Mouse (Mus musculus): ENCODE data around the gene Apbb2. TPM values are rescaled to one million over a fixed set of nuclear protein-coding genes. Genes with fewer than 3 reads are reported as not detected.
"Not testable (repeated sequence)": the region's sequence is repeated elsewhere in the genome, so short reads cannot be mapped to it uniquely, and the experiment has no call there.

The Apbb2 gene
- polyA plus RNA-seq, 1 experiment = 36.1 TPM

DNA sequence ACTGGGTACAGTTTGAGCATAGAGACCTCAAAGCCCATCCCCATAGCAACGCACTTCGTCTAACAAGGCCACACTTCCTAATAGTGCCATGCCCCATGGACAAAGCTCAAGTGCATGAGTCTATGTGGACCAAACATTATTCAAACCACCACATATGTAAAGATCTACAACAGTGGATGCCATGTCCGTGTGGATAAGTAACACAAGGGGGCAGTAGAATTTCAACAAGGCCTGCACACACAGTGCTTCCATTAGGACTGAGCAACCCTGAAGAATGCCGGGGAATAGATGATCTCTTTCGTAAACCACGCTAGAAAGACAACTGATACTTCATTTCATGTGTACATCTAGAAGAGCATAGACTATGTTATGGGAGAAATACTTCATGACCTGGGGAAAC is 337.8 kb downstream of the Apbb2 start:
- no peaks in the 10 kb centered on the region for H3K4me1 ChIP-seq (ENCODE audit: control insufficient read depth, insufficient read depth, low read length)
- WGBS = 73% methylated on average over 6 of the region's 6 CpGs
- DNase-seq = no peak
- H3K27me3 ChIP-seq (ENCODE audit: control insufficient read depth, insufficient read depth, low read length) = no peaks in the 10 kb centered on the region; the same call in 1 of the 2 replicates
- H3K4me3 ChIP-seq (replicated peaks; ENCODE audit: insufficient read depth, low read depth, low read length) = no peak overlapping the region
- TF ChIP-seq POLR2A (IDR thresholded peaks at IDR 0.05; ENCODE audit: borderline replicate concordance, insufficient read depth, low read length) = no peak
- 0 out of 2 replicates have a peak, but pooled peaks have one; percentile 5 for TF ChIP-seq CTCF (IDR thresholded peaks at IDR 0.05; ENCODE audit: borderline replicate concordance, insufficient read depth, low read depth, low read length)
- H3K27ac ChIP-seq (ENCODE audit: insufficient read depth, low read length) = no peak overlapping the region

- H3K4me3 ChIP-seq (replicated peaks; ENCODE audit: insufficient read depth, low read depth, low read length) = no peak overlapping the region
- 81% methylated on average over 2 of the region's 2 CpGs for WGBS
- no peaks in the 10 kb centered on the region; the same call in 1 of the 2 replicates for H3K27me3 ChIP-seq (ENCODE audit: control insufficient read depth, insufficient read depth, low read length)
These were observed 338.9 kb downstream of the Apbb2 start for GRCm38 (mm10) chr5:66279650-66280049.

DNA sequence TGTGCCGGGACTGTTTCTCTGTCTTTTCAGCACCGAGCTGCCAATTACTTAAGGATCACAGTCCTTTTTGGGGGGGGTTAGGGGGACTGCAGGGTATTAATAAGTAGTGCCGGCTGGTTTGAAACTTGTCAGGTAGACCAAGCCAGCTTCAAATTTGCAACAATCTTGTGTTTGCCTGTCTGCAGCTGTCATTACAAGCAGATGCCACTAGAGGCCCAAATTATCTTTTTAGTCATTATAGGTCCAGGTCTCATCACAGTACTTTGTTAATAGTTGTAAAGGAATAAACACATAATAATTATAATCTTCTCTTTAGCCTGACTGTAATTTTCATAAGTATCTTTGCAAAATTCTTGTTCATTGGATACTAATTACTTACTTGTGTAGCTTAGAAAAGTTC is 344.2 kb downstream of the Apbb2 start:
- no peak for TF ChIP-seq POLR2A (IDR thresholded peaks at IDR 0.05; ENCODE audit: borderline replicate concordance, insufficient read depth, low read length)
- 0 out of 2 replicates have a peak, but pooled peaks have one; percentile 15 for TF ChIP-seq CTCF (IDR thresholded peaks at IDR 0.05; ENCODE audit: borderline replicate concordance, insufficient read depth, low read depth, low read length)
- H3K27ac ChIP-seq (ENCODE audit: insufficient read depth, low read length) = no peak overlapping the region
- no peak for DNase-seq
- H3K4me3 ChIP-seq (replicated peaks; ENCODE audit: insufficient read depth, low read depth, low read length) = no peak overlapping the region
- H3K27me3 ChIP-seq (ENCODE audit: control insufficient read depth, insufficient read depth, low read length) = no peaks in the 10 kb centered on the region
- no peaks in the 10 kb centered on the region for H3K4me1 ChIP-seq (ENCODE audit: control insufficient read depth, insufficient read depth, low read length)
- 60% methylated on average over 3 of the region's 3 CpGs for WGBS

More at GRCm38 (mm10) chr5:66279650-66280049, 338.9 kb downstream of the Apbb2 start:
- TF ChIP-seq POLR2A (IDR thresholded peaks at IDR 0.05; ENCODE audit: borderline replicate concordance, insufficient read depth, low read length) = no peak
- TF ChIP-seq CTCF (IDR thresholded peaks at IDR 0.05; ENCODE audit: borderline replicate concordance, insufficient read depth, low read depth, low read length) = no peak
- Histone ChIP-seq H3K27ac (ENCODE audit: insufficient read depth, low read length) (no peak overlapping the region), H3K4me1 (ENCODE audit: control insufficient read depth, insufficient read depth, low read length) (no peaks in the 10 kb centered on the region)
- no peak for DNase-seq

DNA sequence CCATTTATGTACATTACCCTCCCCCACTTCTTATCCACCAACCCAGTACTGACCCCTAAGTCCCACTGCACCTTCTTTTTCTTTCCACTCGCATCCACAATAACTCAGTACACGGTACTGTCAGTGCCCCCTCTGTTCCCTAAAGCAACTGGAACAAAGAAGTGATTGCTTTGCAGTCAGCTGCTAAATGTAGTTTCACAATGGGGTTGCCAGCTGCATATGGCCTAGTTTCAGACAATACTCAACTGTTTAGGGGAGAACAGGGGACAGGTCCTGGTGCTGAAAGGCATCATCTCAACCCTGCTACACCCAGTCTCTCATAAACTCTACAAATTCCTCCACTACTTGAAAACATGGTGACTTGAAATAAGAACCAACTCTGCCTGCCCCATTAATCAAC is 347.4 kb downstream of the Apbb2 start:
- H3K27ac ChIP-seq (ENCODE audit: insufficient read depth, low read length) = no peak overlapping the region
- no peak for DNase-seq
- TF ChIP-seq CTCF (IDR thresholded peaks at IDR 0.05; ENCODE audit: borderline replicate concordance, insufficient read depth, low read depth, low read length) (no peak), POLR2A (IDR thresholded peaks at IDR 0.05; ENCODE audit: borderline replicate concordance, insufficient read depth, low read length) (no peak)
- 51% methylated on average over 2 of the region's 2 CpGs for WGBS
- H3K27me3 ChIP-seq (ENCODE audit: control insufficient read depth, insufficient read depth, low read length) = no peaks in the 10 kb centered on the region
- no peak overlapping the region for H3K4me3 ChIP-seq (replicated peaks; ENCODE audit: insufficient read depth, low read depth, low read length)
- H3K4me1 ChIP-seq (ENCODE audit: control insufficient read depth, insufficient read depth, low read length) = no peaks in the 10 kb centered on the region

GRCm38 (mm10) chr5:66269616-66270015 is 349.0 kb downstream of the Apbb2 start:
- H3K27ac ChIP-seq (ENCODE audit: insufficient read depth, low read length) = no peak overlapping the region
- WGBS = 84% methylated on average over 7 of the region's 7 CpGs
- H3K4me1 ChIP-seq (ENCODE audit: control insufficient read depth, insufficient read depth, low read length) = no peaks in the 10 kb centered on the region
- TF ChIP-seq POLR2A (IDR thresholded peaks at IDR 0.05; ENCODE audit: borderline replicate concordance, insufficient read depth, low read length) (no peak), CTCF (IDR thresholded peaks at IDR 0.05; ENCODE audit: borderline replicate concordance, insufficient read depth, low read depth, low read length) (no peak)
- no peak overlapping the region for H3K4me3 ChIP-seq (replicated peaks; ENCODE audit: insufficient read depth, low read depth, low read length)
- no peak for DNase-seq
- no peaks in the 10 kb centered on the region for H3K27me3 ChIP-seq (ENCODE audit: control insufficient read depth, insufficient read depth, low read length)

DNA sequence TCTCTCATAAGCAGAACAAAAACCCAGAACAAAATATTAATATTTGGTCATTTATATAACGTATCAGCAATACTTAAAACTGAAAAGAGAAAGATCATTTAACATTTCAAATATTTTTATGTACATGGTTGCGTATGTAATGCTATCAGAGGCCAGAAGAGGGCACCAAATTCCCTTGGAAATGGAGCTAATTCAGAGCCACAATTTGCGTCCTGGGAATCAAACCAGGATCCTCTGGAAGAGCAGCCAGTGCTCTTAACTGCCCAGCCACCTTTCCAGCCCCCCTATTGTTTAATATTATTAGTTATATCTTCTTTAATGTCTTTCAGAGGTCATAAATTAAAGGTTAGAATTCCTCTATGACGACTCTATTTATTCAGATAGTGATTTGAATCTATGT is 355.2 kb downstream of the Apbb2 start:
- Histone ChIP-seq H3K4me1 (ENCODE audit: control insufficient read depth, insufficient read depth, low read length) (no peaks in the 10 kb centered on the region), H3K27ac (ENCODE audit: insufficient read depth, low read length) (no peak overlapping the region), H3K4me3 (replicated peaks; ENCODE audit: insufficient read depth, low read depth, low read length) (no peak overlapping the region), H3K27me3 (ENCODE audit: control insufficient read depth, insufficient read depth, low read length) (no peaks in the 10 kb centered on the region; the same call in 1 of the 2 replicates)
- TF ChIP-seq POLR2A (IDR thresholded peaks at IDR 0.05; ENCODE audit: borderline replicate concordance, insufficient read depth, low read length) (no peak), CTCF (IDR thresholded peaks at IDR 0.05; ENCODE audit: borderline replicate concordance, insufficient read depth, low read depth, low read length) (peak; percentile 38; the same call in 1 of the 2 replicates)
- 39% methylated on average over 4 of the region's 4 CpGs for WGBS
- DNase-seq = peak in 1 of 2 experiments; percentile 17

DNA sequence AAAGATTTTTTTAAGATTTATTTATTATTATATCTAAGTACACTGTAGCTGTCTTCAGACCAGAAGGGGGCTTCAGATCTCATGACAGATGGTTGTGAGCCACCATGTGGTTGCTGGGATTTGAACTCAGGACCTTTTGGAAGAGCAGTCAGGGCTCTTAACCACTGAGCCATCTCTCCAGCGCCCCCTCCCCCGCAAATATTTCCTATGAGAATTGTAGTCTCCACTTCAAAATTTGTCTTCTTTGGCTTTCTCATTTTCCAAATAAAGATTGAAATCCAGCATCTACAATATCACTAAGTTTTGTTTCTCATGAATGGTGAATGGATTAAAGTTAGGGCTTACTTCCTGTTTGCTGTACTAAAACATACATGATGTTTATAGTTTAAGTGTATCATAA is 356.1 kb downstream of the Apbb2 start:
- WGBS = 89% methylated on average over 2 of the region's 2 CpGs
- no peaks in the 10 kb centered on the region for H3K4me1 ChIP-seq (ENCODE audit: control insufficient read depth, insufficient read depth, low read length)
- H3K27me3 ChIP-seq (ENCODE audit: control insufficient read depth, insufficient read depth, low read length) = no peaks in the 10 kb centered on the region; the same call in 1 of the 2 replicates
- no peak overlapping the region for H3K4me3 ChIP-seq (replicated peaks; ENCODE audit: insufficient read depth, low read depth, low read length)
- no peak for DNase-seq
- TF ChIP-seq POLR2A (IDR thresholded peaks at IDR 0.05; ENCODE audit: borderline replicate concordance, insufficient read depth, low read length) = no peak
- no peak for TF ChIP-seq CTCF (IDR thresholded peaks at IDR 0.05; ENCODE audit: borderline replicate concordance, insufficient read depth, low read depth, low read length)
- H3K27ac ChIP-seq (ENCODE audit: insufficient read depth, low read length) = no peak overlapping the region

DNA sequence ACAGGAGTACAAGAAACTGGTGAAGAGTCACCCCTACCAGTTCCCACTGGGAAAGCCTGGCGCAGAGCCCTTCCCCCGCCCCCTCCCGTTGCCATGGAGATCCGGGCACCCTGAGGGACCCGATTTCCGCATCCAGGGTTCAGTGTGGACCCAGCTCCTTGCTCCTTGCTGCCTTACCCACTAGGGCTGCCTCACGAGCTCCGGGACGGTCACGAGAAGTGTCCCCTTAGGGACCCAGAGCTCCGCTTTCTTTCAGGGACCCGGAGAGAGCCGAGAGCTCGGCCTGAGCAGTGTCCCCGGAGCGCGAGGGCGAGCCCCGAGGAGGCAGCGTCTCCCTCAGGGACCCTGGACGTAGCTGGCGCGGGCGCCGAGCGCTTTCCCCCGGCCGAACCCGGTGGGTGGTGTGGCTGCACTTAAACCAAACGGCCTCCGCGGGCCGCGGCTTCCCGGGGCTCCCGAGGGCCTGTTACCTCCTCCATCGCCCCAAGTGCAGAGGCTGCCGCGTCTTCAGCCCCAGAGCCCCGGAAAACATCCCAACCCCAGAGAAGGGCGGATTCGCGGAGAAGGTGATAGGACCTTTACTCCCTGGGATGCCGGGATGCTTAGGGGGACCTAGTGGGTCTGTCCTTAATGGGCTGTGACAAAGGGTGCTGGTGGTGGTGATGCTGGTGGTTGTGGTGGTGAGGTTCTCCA is 358.7 kb downstream of the Apbb2 start, which contains the start of gene Nsun7:
Nsun7 (plus strand) TSS at position 142 of the 693 bp plus-strand sequence.
- H3K4me1 ChIP-seq (ENCODE audit: control insufficient read depth, insufficient read depth, low read length) = no peaks in the 10 kb centered on the region

DNA sequence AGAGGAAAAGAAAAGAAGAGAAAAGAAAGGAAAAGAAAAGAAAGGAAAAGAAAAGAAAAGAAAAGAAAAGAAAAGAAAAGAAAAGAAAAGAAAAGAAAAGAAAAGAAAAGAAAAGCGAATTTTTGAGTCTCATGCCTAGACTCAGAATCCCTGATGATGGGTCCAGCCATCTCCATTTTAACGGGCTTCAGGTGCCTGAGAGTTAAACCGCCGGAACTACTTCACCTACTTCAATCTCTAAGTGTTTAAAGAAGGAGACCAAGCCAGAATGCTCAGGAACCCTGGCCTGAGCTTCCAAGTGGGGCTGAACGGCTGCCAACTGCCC is 359.2 kb downstream of the Apbb2 start:
- peak overlapping the region; percentile 59 for H3K4me3 ChIP-seq (replicated peaks; ENCODE audit: insufficient read depth, low read depth, low read length)
- H3K27me3 ChIP-seq (ENCODE audit: control insufficient read depth, insufficient read depth, low read length); H3K27ac ChIP-seq (ENCODE audit: insufficient read depth, low read length); DNase-seq; H3K4me1 ChIP-seq (ENCODE audit: control insufficient read depth, insufficient read depth, low read length): not testable (repeated sequence)
- 6% methylated on average over 5 of the region's 5 CpGs for WGBS

More for the DNA sequence above, 358.7 kb downstream of the Apbb2 start, which contains the start of gene Nsun7:
- 2% methylated on average over 44 of the region's 44 CpGs for WGBS
- TF ChIP-seq CTCF (IDR thresholded peaks at IDR 0.05; ENCODE audit: borderline replicate concordance, insufficient read depth, low read depth, low read length) (no peak), POLR2A (IDR thresholded peaks at IDR 0.05; ENCODE audit: borderline replicate concordance, insufficient read depth, low read length) (no peak)
- DNase-seq = peak; percentile 57 to 66
- peak within 1 kb of the TSS; percentile 59 for H3K4me3 ChIP-seq (replicated peaks; ENCODE audit: insufficient read depth, low read depth, low read length)
- H3K27ac ChIP-seq (ENCODE audit: insufficient read depth, low read length) = no peak within 1 kb of the TSS
- H3K27me3 ChIP-seq (ENCODE audit: control insufficient read depth, insufficient read depth, low read length) = no peaks in the 10 kb centered on the region; the same call in 1 of the 2 replicates
